Mouse (Mus musculus) megakaryocyte, embryonic 14.5 days (primary cell): ENCODE measurements at regions not wholly inside any gene's neighbourhood (a gene's known extent, or its start where the extent isn't known, plus 50 kb on each side); places are given as distances from the start of the nearest gene placed in this dataset.

Source experiments
- FLI1 ChIP-seq: IDR thresholded peaks from 2 replicates; pipeline ENCODE4 v1.6.1; 2012; ENCODE audit warnings: low read length, inconsistent platforms, mixed read lengths
- GATA1 ChIP-seq: IDR thresholded peaks from 3 replicates; pipeline ENCODE4 v1.6.1; 2012; ENCODE audit warnings: mixed read lengths, low read length, inconsistent platforms, borderline replicate concordance

- TF ChIP-seq GATA1 = no peak
- TF ChIP-seq FLI1 = no peak
Measured at GRCm38 (mm10) chr4:33595763-33596162, 285.7 kb downstream of the Rngtt start.
